Mouse (Mus musculus) liver, embryonic 16.5 days (tissue): ENCODE measurements around the gene C1qb. TPM values are rescaled to one million over a fixed set of nuclear protein-coding genes. Genes with fewer than 3 reads are reported as not detected.

Source experiments
- ATAC-seq: fragments of 200-750 bp; cut with Nextera tagmentation; 2 replicates; pipeline ENCODE4 v1.8.0; 2017; ENCODE audit warnings: low read depth, mild to moderate bottlenecking, moderate number of reproducible peaks, moderate library complexity
- H3K27ac ChIP-seq: fragments of 300-500 bp; sonication (generic); 2 replicates; pipeline ENCODE4 v1.5.1; 2014; ENCODE audit warnings: mild to moderate bottlenecking, low read length
- H3K27me3 ChIP-seq: fragments of 300-500 bp; sonication (generic); 2 replicates; pipeline ENCODE4 v1.6.1; 2014; ENCODE audit warnings: low read depth, low read length, mixed read lengths; ENCODE audit not compliant: control insufficient read depth, insufficient read depth
- H3K36me3 ChIP-seq: fragments of 300-500 bp; sonication (generic); 2 replicates; pipeline ENCODE4 v1.6.1; 2014; ENCODE audit warnings: mild to moderate bottlenecking; ENCODE audit not compliant: control insufficient read depth, insufficient read depth
- H3K4me1 ChIP-seq: fragments of 300-500 bp; sonication (generic); 2 replicates; pipeline ENCODE4 v1.6.1; 2014; ENCODE audit warnings: low read depth, low read length, mixed read lengths; ENCODE audit not compliant: control insufficient read depth
- H3K4me2 ChIP-seq: fragments of 300-500 bp; sonication (generic); 2 replicates; pipeline ENCODE4 v1.6.1; 2014; ENCODE audit warnings: low read depth, low read length, mixed read lengths
- H3K4me3 ChIP-seq: fragments of 300-500 bp; sonication (generic); 2 replicates; pipeline ENCODE4 v1.5.1; 2014; ENCODE audit warnings: low read depth, mild to moderate bottlenecking, low read length
- H3K9ac ChIP-seq: fragments of 300-500 bp; sonication (generic); 2 replicates; pipeline ENCODE4 v1.6.1; 2014; ENCODE audit warnings: low read depth, low read length
- H3K9me3 ChIP-seq: fragments of 300-500 bp; sonication (generic); replicated peaks from 2 replicates; pipeline ENCODE4 v1.6.1; 2016; ENCODE audit warnings: low read length; ENCODE audit not compliant: control insufficient read depth
- WGBS: fragments of 180-500 bp; shearing (Covaris S2); extraction: QIAGEN DNeasy Blood & Tissue Kit; methylation state at CpG from one replicate; pipeline ENCODE4 v1.1.7; 2014; ENCODE audit not compliant: insufficient replicate concordance; 5-methylcytosine and 5-hydroxymethylcytosine counted together
- polyA plus RNA-seq: library from polyadenylated mRNA; unstranded; fragments of >200 nt; fragmentation: Nextera tagmentation; extraction: Ambion mirVana; gene quantifications from 2 replicates; pipeline ENCODE4 v1.2.1, GENCODE M21; 2015

The C1qb gene
- polyA plus RNA-seq, 1 experiment from 2014 or later = 142 TPM

DNA sequence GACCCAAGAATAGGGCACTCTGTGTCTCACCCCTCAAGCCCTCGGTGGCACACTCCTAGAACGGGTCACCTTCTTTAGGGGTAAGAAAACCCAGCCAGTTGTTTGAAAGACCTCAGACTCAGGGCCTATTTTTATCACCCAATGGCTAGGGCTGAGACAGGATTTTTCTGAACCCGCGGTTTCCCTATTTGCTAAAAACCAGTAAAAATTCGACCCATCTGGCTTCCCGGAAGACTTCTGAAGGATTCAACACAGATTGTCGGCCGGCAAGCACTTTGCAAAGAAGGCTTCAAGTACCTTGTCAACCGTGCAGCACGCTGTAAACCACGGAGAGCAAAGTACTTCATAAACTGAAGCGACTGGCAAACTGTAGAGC lies 51.6 kb downstream of the C1qb start:
- peak overlapping the region; percentile 68; the same call in 1 of the 2 replicates for H3K4me2 ChIP-seq
- peaks cover 2% of the 10 kb centered on the region for H3K4me1 ChIP-seq
- no peaks in the 10 kb centered on the region for H3K9me3 ChIP-seq
- H3K36me3 ChIP-seq = no peaks in the 10 kb centered on the region
- H3K27me3 ChIP-seq = peaks cover 70% of the 10 kb centered on the region
- H3K27ac ChIP-seq = no peak overlapping the region
- WGBS = 5% methylated on average over 12 of the region's 12 CpGs
- H3K9ac ChIP-seq = no peak overlapping the region
- ATAC-seq = no peak
- no peak overlapping the region for H3K4me3 ChIP-seq

- peaks cover 65% of the 10 kb centered on the region for H3K27me3 ChIP-seq
- H3K4me1 ChIP-seq = peaks cover 2% of the 10 kb centered on the region
- no peaks in the 10 kb centered on the region for H3K9me3 ChIP-seq
- H3K4me2 ChIP-seq = no peak overlapping the region
- ATAC-seq = no peak
- no peak overlapping the region for H3K27ac ChIP-seq
- H3K9ac ChIP-seq = no peak overlapping the region
- no peak overlapping the region for H3K4me3 ChIP-seq
- H3K36me3 ChIP-seq = no peaks in the 10 kb centered on the region
- 64% methylated on average over 21 of the region's 21 CpGs for WGBS
Observed at GRCm38 (mm10) chr4:136833619-136834351, 52.2 kb downstream of the C1qb start.

GRCm38 (mm10) chr4:136832559-136833232 lies 53.3 kb downstream of the C1qb start:
- peaks cover 56% of the 10 kb centered on the region for H3K27me3 ChIP-seq
- no peak overlapping the region for H3K4me2 ChIP-seq
- peaks cover 2% of the 10 kb centered on the region for H3K4me1 ChIP-seq

GRCm38 (mm10) chr4:136830272-136830823 lies 55.6 kb downstream of the C1qb start:
- Histone ChIP-seq H3K4me1 (peaks cover 2% of the 10 kb centered on the region; the same call in 1 of the 2 replicates), H3K36me3 (no peaks in the 10 kb centered on the region), H3K4me3 (no peak overlapping the region), H3K27me3 (peaks cover 33% of the 10 kb centered on the region), H3K4me2 (no peak overlapping the region), H3K9me3 (no peaks in the 10 kb centered on the region), H3K9ac (no peak overlapping the region), H3K27ac (no peak overlapping the region)
- 52% methylated on average over 9 of the region's 9 CpGs for WGBS
- ATAC-seq = no peak

More at GRCm38 (mm10) chr4:136832559-136833232, 53.3 kb downstream of the C1qb start:
- no peak overlapping the region for H3K9ac ChIP-seq
- H3K27ac ChIP-seq = no peak overlapping the region
- H3K9me3 ChIP-seq = no peaks in the 10 kb centered on the region
- 38% methylated on average over 16 of the region's 16 CpGs for WGBS
- no peak overlapping the region for H3K4me3 ChIP-seq
- ATAC-seq = no peak
- no peaks in the 10 kb centered on the region for H3K36me3 ChIP-seq

Other genes with a start within 250 kb of the C1qb start
- 0.07 and 0.18 TPM in 2 replicates for gene Ephb2, start 50.2 kb downstream of the C1qb start, polyA plus RNA-seq
- 60.4 and 68.2 TPM in 2 replicates for gene C1qc, start 6.9 kb upstream of the C1qb start, polyA plus RNA-seq
- 68.0 and 75.9 TPM in 2 replicates for gene C1qa, start 12.6 kb upstream of the C1qb start, polyA plus RNA-seq
- 0.28 and 0.46 TPM in 2 replicates for gene Epha8, start 70.6 kb upstream of the C1qb start, polyA plus RNA-seq
- 1.3 and 1.6 TPM in 2 replicates for gene Zbtb40, start 162.6 kb upstream of the C1qb start, polyA plus RNA-seq